Mouse (Mus musculus) ES-E14 (cell line): ENCODE measurements around the gene Ppm1g. TPM values are rescaled to one million over a fixed set of nuclear protein-coding genes. Genes with fewer than 3 reads are reported as not detected.
A peak's percentile ranks its signal among the peaks of the same experiment; 100 is the strongest.

Source experiments
- DNase-seq: peaks from one replicate; pipeline ENCODE4 v3.0.0-alpha.2; 2013; ENCODE audit warnings: low read depth, low spot score
- H3K27ac ChIP-seq: 2 replicates; pipeline ENCODE4 v1.5.1; 2012; ENCODE audit warnings: low read depth, mild to moderate bottlenecking, low read length, moderate library complexity, mixed read lengths; ENCODE audit not compliant: poor library complexity, insufficient read depth, severe bottlenecking
- H3K36me3 ChIP-seq: 2 replicates; pipeline ENCODE4 v1.6.1; 2012; ENCODE audit warnings: mild to moderate bottlenecking, low read length, moderate library complexity, mixed read lengths; ENCODE audit not compliant: control insufficient read depth, poor library complexity, insufficient read depth, severe bottlenecking
- H3K4me1 ChIP-seq, 2 experiments: fragments of 150-350 bp in 1 of 2; sonication (generic) in 1 of 2; 2 replicates each; pipeline ENCODE4 v1.6.1; 2012; ENCODE audit warnings: low read length in 2 of 2, mild to moderate bottlenecking in 1 of 2, mixed read lengths in 1 of 2; ENCODE audit not compliant: control insufficient read depth in 2 of 2, insufficient read depth in 2 of 2, poor library complexity in 1 of 2
- H3K4me3 ChIP-seq, 2 experiments: fragments of 150-350 bp in 1 of 2; sonication (generic) in 1 of 2; 2 replicates each; pipeline ENCODE4 v1.5.1; 2012; ENCODE audit warnings: low read length in 2 of 2, low read depth in 1 of 2, mild to moderate bottlenecking in 1 of 2, mixed read lengths in 1 of 2; ENCODE audit not compliant: insufficient read depth in 1 of 2, poor library complexity in 1 of 2, severe bottlenecking in 1 of 2
- H3K9ac ChIP-seq: 2 replicates; pipeline ENCODE4 v1.6.1; 2012; ENCODE audit warnings: low read depth, mild to moderate bottlenecking, low read length, mixed read lengths; ENCODE audit not compliant: poor library complexity, insufficient read depth, severe bottlenecking
- H3K9me3 ChIP-seq: fragments of 150-350 bp; sonication (generic); 2 replicates; pipeline ENCODE4 v1.6.1; 2012; ENCODE audit warnings: low read depth, mild to moderate bottlenecking, low read length; ENCODE audit not compliant: control insufficient read depth, insufficient read depth
- CHD2 ChIP-seq: IDR thresholded peaks from 2 replicates; pipeline ENCODE4 v1.6.1; 2014; ENCODE audit warnings: mild to moderate bottlenecking, low read depth, low read length, inconsistent platforms
- HCFC1 ChIP-seq: IDR thresholded peaks from 2 replicates; pipeline ENCODE4 v1.6.1; 2012; ENCODE audit warnings: low read length, inconsistent platforms, borderline replicate concordance; ENCODE audit not compliant: insufficient read depth
- MAFK ChIP-seq: IDR thresholded peaks from 2 replicates; pipeline ENCODE4 v1.6.1; 2014; ENCODE audit warnings: mild to moderate bottlenecking, low read depth, low read length, inconsistent platforms; ENCODE audit not compliant: insufficient read depth
- ZC3H11A ChIP-seq: IDR thresholded peaks from 2 replicates; pipeline ENCODE4 v1.6.1; 2012; ENCODE audit warnings: low read depth, mild to moderate bottlenecking, inconsistent platforms, low read length, borderline replicate concordance
- ZNF384 ChIP-seq: IDR thresholded peaks from 2 replicates; pipeline ENCODE4 v1.6.1; 2012; ENCODE audit warnings: low read depth, low read length, inconsistent platforms
- in situ Hi-C, 2 experiments: fragments of 600-800 bp; cut with MboI; formaldehyde crosslinking; loops; one replicate each; pipeline ENCODE4 v1.15.1; 2025; ENCODE audit warnings: low sequenced_read_pairs in 2 of 2, inconsistent platforms in 1 of 2; ENCODE audit not compliant: unreplicated experiment in 2 of 2
- total RNA-seq: library from RNA; depleted of rRNA; stranded (reverse); fragments of 300-350 nt; gene quantifications from 2 replicates; pipeline ENCODE4 v1.2.3, GENCODE M21; 2012

Ppm1g gene
- total RNA-seq, 1 experiment, result 294 TPM

DNA sequence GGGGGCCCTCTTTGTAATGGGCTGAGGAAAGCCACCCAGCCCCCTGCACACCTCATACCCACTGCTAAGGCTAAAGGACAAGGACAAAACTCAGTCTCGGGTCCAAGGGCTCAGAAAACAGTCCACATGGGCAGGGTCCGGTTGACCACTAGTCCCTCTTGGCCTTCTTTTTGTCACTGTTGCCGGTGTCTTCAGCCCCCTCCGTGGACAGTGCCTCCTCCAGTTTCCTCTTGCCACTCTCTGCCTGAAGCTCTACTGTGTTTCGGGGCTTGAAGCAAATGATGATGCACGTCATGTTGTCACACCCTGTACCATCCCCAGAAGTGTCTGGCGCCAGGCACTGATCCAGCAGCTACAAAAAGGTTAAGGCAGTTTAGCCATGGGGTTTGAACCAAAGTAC, 17.6 kb downstream of the Ppm1g start:
- peaks cover 3 to 5% of the 10 kb centered on the region in 2 experiments; a peak in 1 of 4 replicates for H3K4me1 ChIP-seq
- no peaks in the 10 kb centered on the region for H3K9me3 ChIP-seq
- no peak for DNase-seq
- in situ Hi-C loops, result no loop called here
- peak overlapping the region; percentile 63 to 79 for H3K4me3 ChIP-seq
- no peak for TF ChIP-seq CHD2
- peaks cover 51% of the 10 kb centered on the region for H3K36me3 ChIP-seq
- H3K9ac ChIP-seq, result peak overlapping the region; percentile 71
- H3K27ac ChIP-seq, result peak overlapping the region; percentile 41; the same call in 1 of the 2 replicates

DNA sequence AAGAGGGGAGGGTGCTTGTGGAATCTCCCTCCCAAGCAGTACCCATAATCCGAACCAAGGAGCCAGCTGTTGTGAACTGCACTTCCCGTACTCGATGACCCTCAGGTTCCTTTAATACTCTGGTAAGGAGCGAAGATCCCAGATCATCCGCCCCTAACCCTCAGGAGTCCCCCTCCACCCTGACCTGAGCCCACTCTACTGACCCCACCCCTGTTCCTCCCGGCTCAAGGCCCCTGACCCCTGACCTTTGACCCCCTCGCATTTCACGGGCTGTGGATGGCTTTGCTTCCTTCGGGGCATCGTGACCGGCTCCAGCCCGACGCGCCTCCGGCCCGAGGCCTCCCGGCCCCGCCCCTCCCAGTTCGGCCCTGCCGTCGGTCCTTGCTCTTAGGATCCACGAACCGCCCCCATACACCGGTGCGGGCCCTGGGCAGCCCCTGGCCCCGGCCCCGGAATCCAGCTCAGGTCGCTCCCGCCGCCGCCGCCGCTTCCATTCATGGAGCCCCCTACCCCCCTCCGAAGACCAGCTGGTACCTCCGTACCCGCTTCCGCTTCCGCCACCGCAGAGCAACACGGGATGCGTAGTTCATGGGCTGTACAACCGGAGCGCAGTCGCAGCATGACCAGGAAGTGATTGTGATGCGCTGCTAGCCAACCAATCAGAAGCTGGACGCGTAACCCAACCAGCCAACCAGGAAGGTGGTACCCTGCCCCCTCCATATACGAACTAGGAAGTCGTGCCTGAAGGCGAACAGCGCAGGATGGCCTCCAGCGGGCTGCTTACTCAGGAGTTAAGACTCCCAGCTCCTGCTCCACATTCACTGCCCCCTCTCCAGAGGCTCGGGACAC, 18.5 kb downstream of the Ppm1g start, which contains the start of gene Zfp513:
Gene Zfp513, minus strand, starts transcription at position 562 of the 849 bp plus-strand sequence.
- peak; percentile 96 for DNase-seq
- peak within 1 kb of the TSS; percentile 87 for H3K27ac ChIP-seq
- peaks cover 3 to 5% of the 10 kb centered on the region in 2 experiments; a peak in 1 of 4 replicates for H3K4me1 ChIP-seq
- in situ Hi-C loops, result no loop called here
- no peaks in the 10 kb centered on the region for H3K9me3 ChIP-seq
- TF ChIP-seq ZC3H11A, result no peak
- TF ChIP-seq ZNF384, result no peak
- TF ChIP-seq HCFC1, result peak; percentile 91
- peak; percentile 83 for TF ChIP-seq CHD2
- 0 out of 2 replicates have a peak, but pooled peaks have one; percentile 39 for TF ChIP-seq MAFK
- peak within 1 kb of the TSS; percentile 79 to 92 for H3K4me3 ChIP-seq
- H3K36me3 ChIP-seq, result peaks cover 57% of the 10 kb centered on the region
- H3K9ac ChIP-seq, result peak within 1 kb of the TSS; percentile 95

DNA sequence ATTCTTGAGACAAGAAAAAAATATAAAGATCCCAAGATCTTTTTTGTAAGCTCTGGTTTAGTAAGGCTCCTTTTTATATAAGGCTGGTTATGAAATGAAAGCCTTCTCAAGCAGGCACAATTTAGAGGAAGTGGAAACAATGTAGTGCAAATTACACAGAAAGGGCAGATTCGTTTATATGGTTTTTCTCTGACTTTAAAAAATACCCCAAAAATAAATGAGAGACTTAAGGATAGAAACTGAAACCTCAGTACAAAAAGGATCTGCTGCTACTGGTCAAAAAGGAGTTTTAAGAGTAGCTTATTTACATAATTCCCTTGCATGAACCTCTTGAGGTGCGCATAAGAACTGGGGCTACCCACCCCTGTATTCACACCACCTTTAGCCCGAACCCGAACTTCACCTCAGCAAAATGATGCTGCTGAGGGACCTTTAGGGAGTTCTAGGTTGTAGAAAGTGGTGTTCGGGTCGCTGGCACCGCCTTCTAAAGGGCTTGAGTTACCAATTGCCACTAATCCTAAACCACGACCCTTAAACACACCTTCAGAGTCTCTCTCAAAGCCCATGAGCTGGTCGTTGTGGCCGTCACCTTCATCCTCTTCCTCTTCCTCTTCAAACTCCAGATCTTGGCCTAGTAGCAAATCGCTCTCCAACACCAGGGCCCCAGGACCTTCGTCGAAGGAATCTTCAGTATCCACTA, 19.3 kb downstream of the Ppm1g start:
- Histone ChIP-seq H3K9ac (peak overlapping the region; percentile 95), H3K27ac (peak overlapping the region; percentile 87), H3K36me3 (peaks cover 62% of the 10 kb centered on the region), H3K4me1 (peaks cover 3 to 5% of the 10 kb centered on the region in 2 experiments; a peak in 1 of 4 replicates), H3K4me3 (peak overlapping the region; percentile 75 to 92), H3K9me3 (no peaks in the 10 kb centered on the region)
- DNase-seq, result no peak
- TF ChIP-seq ZC3H11A, result no peak
- TF ChIP-seq MAFK, result no peak
- no peak for TF ChIP-seq CHD2
- no peak for TF ChIP-seq ZNF384
- TF ChIP-seq HCFC1, result no peak
- in situ Hi-C loops, result no loop called here

DNA sequence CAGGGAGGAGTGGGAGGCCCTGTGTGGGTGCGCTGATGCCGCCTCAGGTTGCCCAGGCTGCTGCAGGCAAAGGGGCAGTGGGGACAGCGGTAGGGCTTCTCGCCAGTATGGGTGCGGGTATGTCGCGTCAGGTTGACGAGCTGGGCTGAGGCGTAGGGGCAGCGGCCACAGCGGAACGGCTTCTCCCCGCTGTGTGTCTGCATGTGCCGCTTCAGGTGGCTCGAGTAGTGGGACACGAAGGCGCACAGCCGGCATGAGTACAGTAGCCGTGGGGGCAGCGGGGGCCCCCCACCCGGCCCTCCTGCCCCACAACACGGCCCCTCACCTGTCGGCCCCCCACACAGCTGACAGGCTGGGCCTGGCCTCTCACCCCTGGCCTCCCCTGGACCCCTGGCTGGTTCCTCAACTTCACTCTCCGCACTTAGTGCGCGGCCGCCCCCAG, 20.1 kb downstream of the Ppm1g start:
- DNase-seq, result no peak
- Histone ChIP-seq H3K9me3 (no peaks in the 10 kb centered on the region), H3K27ac (no peak overlapping the region), H3K4me1 (peaks cover 3 to 8% of the 10 kb centered on the region in 2 experiments; a peak in 2 of 4 replicates), H3K4me3 (peak overlapping the region in 1 of 2 experiments; percentile 25; a peak in 3 of 4 replicates), H3K9ac (peak overlapping the region; percentile 19), H3K36me3 (peaks cover 63% of the 10 kb centered on the region)
- in situ Hi-C loops, result no loop called here
- no peak for TF ChIP-seq CHD2
- TF ChIP-seq MAFK, result no peak
- no peak for TF ChIP-seq HCFC1
- TF ChIP-seq ZNF384, result no peak
- no peak for TF ChIP-seq ZC3H11A
